Mouse (Mus musculus) bone marrow, adult 2 months (tissue): ENCODE measurements around the gene Rffl. TPM values are rescaled to one million over a fixed set of nuclear protein-coding genes. Genes with fewer than 3 reads are reported as not detected.
A peak's percentile ranks its signal among the peaks of the same experiment; 100 is the strongest.

Experiments used
- H3K27ac ChIP-seq: fragments of 200-500 bp; 2 replicates; pipeline ENCODE4 v1.5.1; 2012; ENCODE audit warnings: low read depth, mild to moderate bottlenecking, control low read depth, inconsistent platforms, low read length; ENCODE audit not compliant: control insufficient read depth, poor library complexity, insufficient read depth
- H3K4me1 ChIP-seq: fragments of 200-500 bp; 2 replicates; pipeline ENCODE4 v1.6.1; 2011; ENCODE audit warnings: low read length; ENCODE audit not compliant: control insufficient read depth, insufficient read depth
- H3K4me3 ChIP-seq: fragments of 200-500 bp; replicated peaks from 2 replicates; pipeline ENCODE3; 2011; ENCODE audit warnings: mild to moderate bottlenecking, low read depth, low read length, control low read depth; ENCODE audit not compliant: control insufficient read depth
- CTCF ChIP-seq: fragments of 200-500 bp; IDR thresholded peaks from 2 replicates; pipeline ENCODE4 v1.5.1; 2011; ENCODE audit warnings: low read length, control low read depth; ENCODE audit not compliant: control insufficient read depth, insufficient read depth
- POLR2A ChIP-seq: fragments of 200-500 bp; IDR thresholded peaks from 2 replicates; pipeline ENCODE4 v1.6.1; 2011; ENCODE audit warnings: low read depth, mild to moderate bottlenecking, control low read depth, low read length, borderline replicate concordance; ENCODE audit not compliant: control insufficient read depth
- WGBS: fragments of 180-500 bp; shearing (Covaris S2); methylation state at CpG from one replicate; pipeline ENCODE4 v1.1.7; 2018; 5-methylcytosine and 5-hydroxymethylcytosine counted together
- polyA plus RNA-seq: library from polyadenylated mRNA; stranded (reverse); fragments of >200 nt; gene quantifications from 2 replicates; pipeline ENCODE4 v1.2.4, GENCODE M21; 2011; ENCODE audit warnings: low replicate concordance; ENCODE audit not compliant: missing spikeins, insufficient read depth, insufficient read length

Rffl gene
- polyA plus RNA-seq = 21.5 and 23.8 TPM in 2 replicates

GRCm38 (mm10) chr11:82871031-82871446 is at the start of gene Rffl:
Gene Rffl (minus strand): TSS chr11:82871210.
- Histone ChIP-seq H3K4me3 (peak within 1 kb of the TSS; percentile 92), H3K4me1 (no peaks in the 10 kb centered on the region; the same call in 1 of the 2 replicates), H3K27ac (peak within 1 kb of the TSS; percentile 89)
- WGBS = under 1% methylated on average over 42 of the region's 43 CpGs
- TF ChIP-seq POLR2A = peak; percentile 56; the same call in 1 of the 2 replicates
- TF ChIP-seq CTCF = peak; percentile 82

DNA sequence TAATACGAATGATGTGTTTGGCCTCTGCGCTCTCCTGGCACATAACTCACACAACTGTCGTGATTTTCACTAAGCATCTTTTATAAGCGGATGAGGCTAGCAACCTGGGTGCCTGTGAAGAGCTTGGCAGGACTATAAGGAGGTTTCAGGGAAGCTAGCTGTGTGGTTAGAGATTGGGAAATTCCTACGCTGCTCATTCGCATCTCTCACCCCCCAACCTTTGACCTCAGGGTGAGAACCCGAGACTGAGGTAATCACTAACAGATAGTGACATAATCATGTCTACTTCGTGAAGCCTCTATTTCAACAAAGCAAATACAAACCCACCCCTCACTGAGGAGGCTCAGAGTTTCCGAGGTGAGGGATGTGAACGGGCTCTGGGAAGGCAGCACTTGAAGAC is 49.8 kb upstream of the Rffl start:
- Histone ChIP-seq H3K4me1 (no peaks in the 10 kb centered on the region), H3K4me3 (no peak overlapping the region), H3K27ac (no peak overlapping the region)
- TF ChIP-seq CTCF (no peak), POLR2A (no peak)
- WGBS = 52% methylated on average over 10 of the region's 10 CpGs

GRCm38 (mm10) chr11:82914711-82915352 is 43.8 kb upstream of the Rffl start:
- Histone ChIP-seq H3K4me3 (no peak overlapping the region), H3K27ac (no peak overlapping the region), H3K4me1 (no peaks in the 10 kb centered on the region)
- peak; percentile 99 for TF ChIP-seq CTCF
- TF ChIP-seq POLR2A = no peak
- 5% methylated on average over 16 of the region's 16 CpGs for WGBS

- no peak for TF ChIP-seq CTCF
- 79% methylated on average over 11 of the region's 11 CpGs for WGBS
- H3K4me1 ChIP-seq = no peaks in the 10 kb centered on the region; the same call in 1 of the 2 replicates
- H3K27ac ChIP-seq = no peak overlapping the region
- H3K4me3 ChIP-seq = no peak overlapping the region
These were observed 39.8 kb upstream of the Rffl start for GRCm38 (mm10) chr11:82910679-82911389.

DNA sequence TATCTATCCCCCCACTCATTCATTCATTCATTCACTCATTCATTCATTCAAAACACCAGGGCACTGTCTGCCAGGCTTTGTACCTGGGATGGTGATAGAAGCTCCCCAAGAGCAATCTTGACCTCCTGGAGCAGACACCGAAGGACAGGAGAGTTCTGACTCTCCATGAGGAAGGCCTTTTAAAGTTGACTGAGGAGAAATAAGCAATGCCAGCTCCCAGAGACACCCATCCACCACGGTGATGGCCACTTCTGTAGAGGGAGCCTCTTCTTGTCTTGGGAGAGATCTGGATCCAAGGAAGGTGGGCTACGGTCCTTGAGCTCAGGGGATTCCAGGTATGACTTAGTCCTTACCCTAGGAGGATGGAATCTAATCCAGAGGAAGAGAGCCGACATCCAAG is 39.2 kb upstream of the Rffl start, which contains the start of gene Unc45b:
Unc45b (plus strand) TSS at position 301 of the 400 bp plus-strand sequence.
- 84% methylated on average over 4 of the region's 4 CpGs for WGBS
- TF ChIP-seq POLR2A (no peak), CTCF (no peak)
- no peak within 1 kb of the TSS for H3K4me3 ChIP-seq
- no peak within 1 kb of the TSS for H3K27ac ChIP-seq
- H3K4me1 ChIP-seq = no peaks in the 10 kb centered on the region; the same call in 1 of the 2 replicates

DNA sequence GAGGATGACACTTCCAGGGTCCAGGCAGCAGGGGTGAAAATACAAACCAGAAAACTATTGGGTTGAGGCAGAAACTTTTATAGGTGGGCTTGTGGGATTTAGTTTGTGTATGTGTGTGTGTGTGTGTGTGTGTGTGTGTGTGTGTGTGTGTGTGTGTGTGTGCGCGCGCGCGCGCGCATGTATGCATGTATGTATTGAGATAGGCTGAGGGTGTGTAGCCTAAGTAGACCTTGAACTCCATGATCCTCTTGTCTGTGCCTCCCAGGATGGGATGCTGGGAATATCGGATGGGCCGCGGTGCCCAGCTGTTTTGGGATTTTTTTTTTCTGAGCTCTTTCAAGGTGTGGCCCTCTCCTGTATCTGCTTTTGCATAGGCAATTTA is 37.6 kb upstream of the Rffl start:
- H3K4me1 ChIP-seq = no peaks in the 10 kb centered on the region; the same call in 1 of the 2 replicates
- no peak for TF ChIP-seq CTCF
- no peak for TF ChIP-seq POLR2A
- no peak overlapping the region for H3K27ac ChIP-seq
- H3K4me3 ChIP-seq = peak overlapping the region; percentile 27
- WGBS = 51% methylated on average over 10 of the region's 10 CpGs

DNA sequence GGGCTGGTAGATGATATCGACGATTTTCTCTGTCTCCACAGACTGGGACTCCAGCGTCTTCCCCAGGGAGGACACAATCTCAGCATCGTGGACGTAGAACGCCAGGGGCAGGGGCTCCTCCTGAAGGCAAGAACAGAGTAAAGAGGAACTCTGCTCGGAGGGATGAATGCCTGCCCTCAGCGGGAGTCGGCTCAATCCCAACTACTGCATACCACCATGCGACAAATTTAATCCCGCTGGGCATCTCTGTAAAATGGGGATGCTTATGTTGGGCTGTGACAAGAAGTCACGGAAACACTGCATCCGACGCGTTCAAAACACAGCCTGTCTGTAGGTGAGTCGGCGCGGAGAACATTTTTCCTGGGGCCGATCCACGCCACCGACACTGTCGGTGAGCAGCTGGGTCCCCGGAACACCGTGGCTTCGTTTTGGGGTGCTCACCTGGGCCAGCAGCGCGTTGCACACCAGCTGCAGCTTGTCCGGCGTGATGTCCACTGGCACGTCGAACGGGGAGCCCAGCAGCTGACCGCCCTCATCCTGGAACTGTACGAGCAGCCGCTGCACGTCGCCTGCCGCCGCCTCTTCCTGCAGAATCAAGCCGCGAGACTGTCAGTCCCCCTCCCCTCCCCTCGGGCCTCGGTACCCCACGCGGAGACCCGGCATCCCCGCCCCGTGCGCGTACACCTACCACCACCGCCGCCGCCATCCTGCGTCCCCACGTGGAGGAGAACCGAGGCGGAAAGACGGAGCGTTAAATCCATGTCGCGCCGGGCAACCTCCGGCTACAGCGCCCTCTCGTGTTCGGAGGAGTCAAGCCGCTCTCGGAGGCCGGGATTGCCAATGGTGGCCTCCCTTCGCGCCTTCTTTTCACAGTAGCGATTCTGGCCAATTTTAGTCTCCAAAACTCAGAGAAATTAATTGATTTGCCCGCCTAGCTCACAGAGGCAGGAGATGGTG is 36.9 kb upstream of the Rffl start, which contains the start of gene Nle1:
Nle1 (minus strand) TSS at position 761 of the 957 bp plus-strand sequence.
- peak; percentile 89 for TF ChIP-seq CTCF
- TF ChIP-seq POLR2A = peak; percentile 32; the same call in 1 of the 2 replicates
- H3K4me3 ChIP-seq = peak within 1 kb of the TSS; percentile 91
- WGBS = 1% methylated on average over 73 of the region's 73 CpGs
- no peak within 1 kb of the TSS for H3K27ac ChIP-seq
- H3K4me1 ChIP-seq = no peaks in the 10 kb centered on the region; the same call in 1 of the 2 replicates
